Mouse (Mus musculus): ENCODE data around the gene Gm45234. TPM values are rescaled to one million over a fixed set of nuclear protein-coding genes. Genes with fewer than 3 reads are reported as not detected.

Gene Gm45234
- polyA plus RNA-seq, 1 experiment from 2014 or later = not detected

GRCm38 (mm10) chr6:124745490-124746295, 10.1 kb downstream of the Gm45234 start:
- no peaks in the 10 kb centered on the region for H3K9me3 ChIP-seq (replicated peaks)
- peak overlapping the region; percentile 55 for H3K4me3 ChIP-seq (replicated peaks)
- H3K27ac ChIP-seq = peak overlapping the region; percentile 95
- WGBS = 2% methylated on average over 85 of the region's 85 CpGs
- no peaks in the 10 kb centered on the region for H3K27me3 ChIP-seq
- peak; percentile 85 for ATAC-seq (replicated peaks; ENCODE audit: low FRiP score)
- peaks cover 52% of the 10 kb centered on the region for H3K4me1 ChIP-seq
- peaks cover 65% of the 10 kb centered on the region for H3K36me3 ChIP-seq
- H3K9ac ChIP-seq = peak overlapping the region; percentile 71
- H3K4me2 ChIP-seq = peak overlapping the region; percentile 94

- ATAC-seq (replicated peaks; ENCODE audit: low FRiP score) = 0 out of 2 replicates have a peak, but pooled peaks have one; percentile 1
- Histone ChIP-seq H3K4me2 (peak overlapping the region; percentile 94), H3K4me1 (peaks cover 52% of the 10 kb centered on the region), H3K4me3 (replicated peaks) (peak overlapping the region; percentile 55), H3K27me3 (no peaks in the 10 kb centered on the region), H3K9ac (peak overlapping the region; percentile 10), H3K36me3 (peaks cover 65% of the 10 kb centered on the region), H3K9me3 (replicated peaks) (no peaks in the 10 kb centered on the region), H3K27ac (peak overlapping the region; percentile 95)
- WGBS = 48% methylated on average over 26 of the region's 26 CpGs
These were observed 11.0 kb downstream of the Gm45234 start for GRCm38 (mm10) chr6:124744755-124745321.

- no peak overlapping the region for H3K4me3 ChIP-seq (replicated peaks)
- no peaks in the 10 kb centered on the region for H3K9me3 ChIP-seq (replicated peaks)
- H3K4me2 ChIP-seq = no peak overlapping the region
- H3K36me3 ChIP-seq = peaks cover 54% of the 10 kb centered on the region
- ATAC-seq (replicated peaks; ENCODE audit: low FRiP score) = no peak
- H3K27me3 ChIP-seq = no peaks in the 10 kb centered on the region
- H3K27ac ChIP-seq = no peak overlapping the region
- H3K4me1 ChIP-seq = peaks cover 63% of the 10 kb centered on the region
- H3K9ac ChIP-seq = no peak overlapping the region
- WGBS = 84% methylated on average over 8 of the region's 8 CpGs
These were observed 12.2 kb downstream of the Gm45234 start for GRCm38 (mm10) chr6:124743647-124744046.

- Histone ChIP-seq H3K9me3 (replicated peaks) (no peaks in the 10 kb centered on the region), H3K27ac (no peak overlapping the region), H3K4me2 (no peak overlapping the region), H3K9ac (peak overlapping the region; percentile 14; the same call in 1 of the 2 replicates), H3K27me3 (no peaks in the 10 kb centered on the region), H3K4me3 (replicated peaks) (no peak overlapping the region), H3K4me1 (peaks cover 69% of the 10 kb centered on the region), H3K36me3 (peaks cover 48% of the 10 kb centered on the region)
- no peak for ATAC-seq (replicated peaks; ENCODE audit: low FRiP score)
- 89% methylated on average over 15 of the region's 15 CpGs for WGBS
These were observed 12.8 kb downstream of the Gm45234 start for GRCm38 (mm10) chr6:124742839-124743514.

GRCm38 (mm10) chr6:124741842-124742241, 14.0 kb downstream of the Gm45234 start:
- Histone ChIP-seq H3K27me3 (no peaks in the 10 kb centered on the region), H3K36me3 (peaks cover 36% of the 10 kb centered on the region), H3K9me3 (replicated peaks) (no peaks in the 10 kb centered on the region), H3K9ac (peak overlapping the region; percentile 76), H3K4me2 (peak overlapping the region; percentile 75), H3K27ac (peak overlapping the region; percentile 99), H3K4me1 (peaks cover 60% of the 10 kb centered on the region), H3K4me3 (replicated peaks) (peak overlapping the region; percentile 58)
- 74% methylated on average over 3 of the region's 3 CpGs for WGBS
- ATAC-seq (replicated peaks; ENCODE audit: low FRiP score) = no peak

- Histone ChIP-seq H3K4me2 (peak within 1 kb of the TSS; percentile 75), H3K4me3 (replicated peaks) (peak within 1 kb of the TSS; percentile 58), H3K9me3 (replicated peaks) (no peaks in the 10 kb centered on the region), H3K27me3 (no peaks in the 10 kb centered on the region), H3K9ac (peak within 1 kb of the TSS; percentile 76), H3K36me3 (peaks cover 29% of the 10 kb centered on the region), H3K27ac (peak within 1 kb of the TSS; percentile 99), H3K4me1 (peaks cover 53% of the 10 kb centered on the region)
- peak; percentile 81 for ATAC-seq (replicated peaks; ENCODE audit: low FRiP score)
- under 1% methylated on average over 41 of the region's 41 CpGs for WGBS
These were observed 14.7 kb downstream of the Gm45234 start, which contains the start of gene Grcc10 for GRCm38 (mm10) chr6:124740888-124741761. TSS of gene Grcc10 (minus strand) at chr6:124741374.

- peak overlapping the region; percentile 76 for H3K9ac ChIP-seq
- under 1% methylated on average over 29 of the region's 29 CpGs for WGBS
- peak overlapping the region; percentile 58 for H3K4me3 ChIP-seq (replicated peaks)
- peaks cover 29% of the 10 kb centered on the region for H3K36me3 ChIP-seq
- no peaks in the 10 kb centered on the region for H3K27me3 ChIP-seq
- peaks cover 47% of the 10 kb centered on the region for H3K4me1 ChIP-seq
- no peaks in the 10 kb centered on the region for H3K9me3 ChIP-seq (replicated peaks)
- H3K4me2 ChIP-seq = peak overlapping the region; percentile 75
- peak overlapping the region; percentile 99 for H3K27ac ChIP-seq
- peak; percentile 6 for ATAC-seq (replicated peaks; ENCODE audit: low FRiP score)
These were observed 15.5 kb downstream of the Gm45234 start for GRCm38 (mm10) chr6:124740211-124740887.

- H3K9me3 ChIP-seq (replicated peaks) = no peaks in the 10 kb centered on the region
- WGBS = 82% methylated on average over 10 of the region's 10 CpGs
- H3K36me3 ChIP-seq = peaks cover 21% of the 10 kb centered on the region
- H3K4me3 ChIP-seq (replicated peaks) = peak overlapping the region; percentile 58; the same call in 1 of the 2 replicates
- H3K27me3 ChIP-seq = no peaks in the 10 kb centered on the region
- 0 out of 2 replicates have a peak overlapping the region, but pooled peaks have one; percentile 76 for H3K9ac ChIP-seq
- ATAC-seq (replicated peaks; ENCODE audit: low FRiP score) = no peak
- peak overlapping the region; percentile 99 for H3K27ac ChIP-seq
- H3K4me2 ChIP-seq = peak overlapping the region; percentile 75
- peaks cover 37% of the 10 kb centered on the region for H3K4me1 ChIP-seq
These were observed 16.5 kb downstream of the Gm45234 start for GRCm38 (mm10) chr6:124739231-124739796.

- 0 out of 2 replicates have a peak within 1 kb of the TSS, but pooled peaks have one; percentile 76 for H3K9ac ChIP-seq
- peak within 1 kb of the TSS; percentile 99 for H3K27ac ChIP-seq
- H3K9me3 ChIP-seq (replicated peaks) = no peaks in the 10 kb centered on the region
- no peaks in the 10 kb centered on the region for H3K27me3 ChIP-seq
- H3K36me3 ChIP-seq = peaks cover 14% of the 10 kb centered on the region
- peaks cover 37% of the 10 kb centered on the region for H3K4me1 ChIP-seq
- ATAC-seq (replicated peaks; ENCODE audit: low FRiP score) = peak; percentile 61
- H3K4me2 ChIP-seq = peak within 1 kb of the TSS; percentile 75
- 24% methylated on average over 15 of the region's 15 CpGs for WGBS
- peak within 1 kb of the TSS; percentile 58 for H3K4me3 ChIP-seq (replicated peaks)
These were observed 17.3 kb downstream of the Gm45234 start, which contains the start of gene Ptpn6 for GRCm38 (mm10) chr6:124738511-124739023. TSS of gene Ptpn6 (minus strand) at chr6:124738714.

- no peaks in the 10 kb centered on the region for H3K9me3 ChIP-seq (replicated peaks)
- H3K27me3 ChIP-seq = no peaks in the 10 kb centered on the region
- 87% methylated on average over 11 of the region's 11 CpGs for WGBS
- H3K4me2 ChIP-seq = no peak overlapping the region
- H3K9ac ChIP-seq = no peak overlapping the region
- ATAC-seq (replicated peaks; ENCODE audit: low FRiP score) = no peak
- no peak overlapping the region for H3K4me3 ChIP-seq (replicated peaks)
- no peak overlapping the region for H3K27ac ChIP-seq
- H3K4me1 ChIP-seq = peaks cover 39% of the 10 kb centered on the region
- no peaks in the 10 kb centered on the region for H3K36me3 ChIP-seq
These were observed 18.8 kb downstream of the Gm45234 start for GRCm38 (mm10) chr6:124737040-124737439.
